Mouse (Mus musculus) heart, adult 2 months (tissue): Measurements from ENCODE around the gene Metap1.

Experiments used
- CTCF ChIP-seq: fragments of 200-600 bp; IDR thresholded peaks from 2 replicates; pipeline ENCODE4 v1.8.1; 2022; ENCODE audit warnings: antibody characterized with exemption, mild to moderate bottlenecking, moderate library complexity
- POLR2A ChIP-seq: fragments of 200-500 bp; IDR thresholded peaks from 2 replicates; pipeline ENCODE4 v1.6.1; 2011; ENCODE audit warnings: mild to moderate bottlenecking, low read depth, low read length, control low read depth; ENCODE audit not compliant: insufficient read depth

GRCm38 (mm10) chr3:138514749-138515148, 25.4 kb upstream of the Metap1 start:
- no peak for TF ChIP-seq CTCF
- no peak for TF ChIP-seq POLR2A
